Mouse (Mus musculus) testis, adult 2 months (tissue): ENCODE data around the gene Ccdc155. TPM values are rescaled to one million over a fixed set of nuclear protein-coding genes. Genes with fewer than 3 reads are reported as not detected.

Source experiments
- H3K27ac ChIP-seq: fragments of 200-500 bp; 2 replicates; pipeline ENCODE4 v1.5.1; 2012; ENCODE audit warnings: low read depth, low read length; ENCODE audit not compliant: control insufficient read depth, insufficient read depth
- H3K27me3 ChIP-seq: fragments of 200-500 bp; 2 replicates; pipeline ENCODE4 v1.6.1; 2012; ENCODE audit warnings: mild to moderate bottlenecking, low read length, moderate library complexity; ENCODE audit not compliant: control insufficient read depth, insufficient read depth
- H3K36me3 ChIP-seq: fragments of 200-500 bp; 2 replicates; pipeline ENCODE4 v1.6.1; 2012; ENCODE audit warnings: mild to moderate bottlenecking, low read length; ENCODE audit not compliant: control insufficient read depth, insufficient read depth
- H3K4me1 ChIP-seq: fragments of 200-500 bp; 2 replicates; pipeline ENCODE4 v1.6.1; 2012; ENCODE audit warnings: low read length; ENCODE audit not compliant: control insufficient read depth, insufficient read depth
- H3K4me3 ChIP-seq: fragments of 200-500 bp; 2 replicates; pipeline ENCODE4 v1.5.1; 2012; ENCODE audit warnings: low read depth, mild to moderate bottlenecking, low read length, moderate library complexity, mixed read lengths; ENCODE audit not compliant: control insufficient read depth
- CTCF ChIP-seq: fragments of 200-500 bp; IDR thresholded peaks from 2 replicates; pipeline ENCODE4 v1.5.1; 2012; ENCODE audit warnings: low read depth, mild to moderate bottlenecking, inconsistent platforms, low read length, moderate library complexity; ENCODE audit not compliant: control insufficient read depth, insufficient read depth, insufficient replicate concordance
- POLR2A ChIP-seq: fragments of 200-500 bp; IDR thresholded peaks from 2 replicates; pipeline ENCODE4 v1.6.1; 2012; ENCODE audit warnings: low read depth, mild to moderate bottlenecking, inconsistent platforms, low read length, moderate library complexity; ENCODE audit not compliant: control insufficient read depth
- polyA plus RNA-seq: library from polyadenylated mRNA; depleted of rRNA; stranded (reverse); fragments of >200 nt; gene quantifications from 2 replicates; pipeline ENCODE4 v1.2.3, GENCODE M21; 2012

Gene Ccdc155
- polyA plus RNA-seq, 1 experiment: 78.3 TPM

DNA sequence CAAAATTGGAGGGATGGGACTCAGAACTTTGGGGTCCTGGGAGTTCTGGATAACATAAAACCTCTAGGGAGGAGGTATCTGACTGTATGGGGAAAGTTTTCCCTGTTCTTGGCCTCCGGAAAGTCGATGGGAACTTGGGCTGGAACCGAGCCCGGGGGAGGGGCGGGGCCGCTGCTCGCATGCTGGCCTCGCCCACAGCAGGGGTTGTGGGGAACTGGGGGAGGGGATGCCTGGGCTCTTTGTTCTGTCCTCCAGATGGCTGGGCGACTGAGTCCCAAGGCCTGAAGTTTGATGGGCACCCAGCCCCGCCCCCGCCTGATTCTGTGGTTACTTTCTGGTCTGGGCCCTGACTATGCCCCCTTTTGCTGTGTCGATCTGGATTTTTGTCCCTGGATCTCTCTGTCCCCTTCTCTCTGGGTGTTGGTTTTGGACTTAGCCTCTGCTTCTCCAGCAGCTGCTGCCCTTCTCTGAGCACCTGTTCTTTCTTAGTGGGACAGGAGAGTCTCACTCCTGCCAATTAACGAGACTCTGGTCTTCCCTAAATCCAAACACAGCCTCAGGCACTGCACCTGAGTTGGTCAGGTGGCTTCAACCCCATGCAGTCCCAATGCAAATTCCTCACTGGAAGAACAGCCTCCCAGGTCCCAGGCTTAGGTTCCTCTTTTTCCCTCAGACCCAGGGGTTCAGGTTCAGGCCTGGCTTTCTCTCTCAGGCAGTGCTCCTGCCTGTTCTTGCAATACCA, 11.9 kb upstream of the Ccdc155 start:
- Histone ChIP-seq H3K4me3 (peak overlapping the region; percentile 80), H3K36me3 (no peaks in the 10 kb centered on the region), H3K27ac (no peak overlapping the region), H3K4me1 (peaks cover 12% of the 10 kb centered on the region), H3K27me3 (no peaks in the 10 kb centered on the region)
- no peak for TF ChIP-seq CTCF
- no peak for TF ChIP-seq POLR2A

DNA sequence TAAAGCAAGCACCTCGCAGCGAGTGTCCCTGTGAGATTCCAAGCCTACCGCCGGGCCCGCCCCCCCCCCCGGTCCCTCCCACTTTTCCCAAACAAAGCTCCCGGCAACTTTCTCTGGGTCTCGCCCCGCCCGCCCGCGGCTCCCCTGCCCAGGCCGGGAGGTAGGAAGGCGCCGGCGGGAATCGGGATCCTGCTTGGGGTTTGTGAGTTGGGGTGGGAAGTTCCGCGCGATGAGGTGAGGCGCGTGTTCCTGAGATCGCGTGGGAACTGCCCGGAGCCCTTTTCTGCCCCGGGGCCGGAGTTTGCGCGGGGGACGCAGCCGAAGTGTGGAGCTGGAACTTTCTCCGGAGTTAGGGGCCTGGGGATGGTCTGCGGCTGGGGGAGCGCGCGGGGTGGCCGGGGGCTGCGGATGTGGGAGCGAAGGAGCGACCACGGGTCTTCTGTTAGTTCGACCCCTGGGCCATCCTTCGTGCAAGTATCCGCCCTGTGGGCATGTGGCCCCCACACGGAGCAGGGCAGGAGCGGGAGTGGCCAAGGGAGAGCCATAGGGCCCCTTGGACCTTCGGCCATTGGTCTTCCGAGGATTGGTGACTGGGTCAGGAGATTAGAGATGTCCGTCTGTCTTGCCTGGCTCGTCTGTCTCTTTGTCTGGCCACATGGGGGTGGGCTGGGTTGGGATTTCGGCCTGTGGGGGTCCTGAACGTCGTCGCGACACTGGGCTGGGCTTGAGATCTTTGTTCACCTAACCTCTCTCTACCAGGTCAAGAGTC, 11.2 kb upstream of the Ccdc155 start, which contains the start of gene Tead2:
TSS of gene Tead2 (plus strand) at position 81 of the 769 bp plus-strand sequence.
- Histone ChIP-seq H3K4me3 (peak within 1 kb of the TSS; percentile 80), H3K36me3 (peaks cover 4% of the 10 kb centered on the region), H3K27ac (no peak within 1 kb of the TSS), H3K4me1 (peaks cover 14% of the 10 kb centered on the region), H3K27me3 (no peaks in the 10 kb centered on the region)
- TF ChIP-seq CTCF: no peak
- TF ChIP-seq POLR2A: no peak

DNA sequence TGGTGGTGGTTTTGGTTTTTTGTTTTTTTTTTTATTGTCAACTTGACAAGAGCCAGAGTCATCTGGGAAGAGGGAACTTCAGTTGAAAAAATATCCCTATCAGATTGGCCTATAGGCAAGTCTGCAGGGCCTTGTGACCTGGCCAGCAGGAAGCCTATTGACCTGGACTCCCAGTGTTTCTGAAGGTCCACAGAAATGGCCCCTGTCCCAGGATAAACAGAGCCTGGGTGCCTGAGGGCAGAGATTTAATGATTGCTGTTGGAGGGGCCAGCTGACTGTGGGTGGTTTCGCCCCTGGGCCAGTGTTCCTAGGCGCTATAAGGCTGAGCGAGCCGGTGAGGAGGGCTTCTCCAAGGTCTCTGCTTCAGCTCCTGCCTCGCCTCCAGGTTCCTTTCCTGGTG, 9.0 kb upstream of the Ccdc155 start:
- Histone ChIP-seq H3K36me3 (peaks cover 7% of the 10 kb centered on the region), H3K27me3 (no peaks in the 10 kb centered on the region), H3K4me3 (peak overlapping the region; percentile 93), H3K27ac (no peak overlapping the region), H3K4me1 (peaks cover 12% of the 10 kb centered on the region)
- TF ChIP-seq CTCF (no peak), POLR2A (no peak)

DNA sequence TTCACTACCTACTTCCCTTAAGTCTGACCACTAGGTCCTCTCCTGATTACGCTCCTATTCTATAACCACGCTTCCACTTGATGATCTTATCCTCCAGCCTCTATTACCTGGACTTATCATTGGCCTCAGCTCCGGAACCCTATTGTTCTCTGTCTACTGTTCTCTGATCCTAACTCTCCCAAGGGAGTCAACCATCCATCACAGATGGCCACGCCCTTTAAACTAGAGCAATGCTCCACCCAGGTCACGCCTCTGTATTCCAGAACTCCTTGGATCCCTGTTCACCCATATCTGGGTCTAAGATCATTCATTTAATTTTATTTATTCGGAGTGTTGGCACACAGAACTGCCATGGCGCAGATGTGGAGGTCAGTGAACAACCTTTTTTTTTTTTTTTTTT, 7.7 kb upstream of the Ccdc155 start:
- peak overlapping the region; percentile 97 for H3K27ac ChIP-seq
- TF ChIP-seq POLR2A: no peak
- no peak for TF ChIP-seq CTCF
- H3K4me3 ChIP-seq: peak overlapping the region; percentile 93
- H3K27me3 ChIP-seq: no peaks in the 10 kb centered on the region
- peaks cover 7% of the 10 kb centered on the region for H3K36me3 ChIP-seq
- H3K4me1 ChIP-seq: peaks cover 12% of the 10 kb centered on the region

DNA sequence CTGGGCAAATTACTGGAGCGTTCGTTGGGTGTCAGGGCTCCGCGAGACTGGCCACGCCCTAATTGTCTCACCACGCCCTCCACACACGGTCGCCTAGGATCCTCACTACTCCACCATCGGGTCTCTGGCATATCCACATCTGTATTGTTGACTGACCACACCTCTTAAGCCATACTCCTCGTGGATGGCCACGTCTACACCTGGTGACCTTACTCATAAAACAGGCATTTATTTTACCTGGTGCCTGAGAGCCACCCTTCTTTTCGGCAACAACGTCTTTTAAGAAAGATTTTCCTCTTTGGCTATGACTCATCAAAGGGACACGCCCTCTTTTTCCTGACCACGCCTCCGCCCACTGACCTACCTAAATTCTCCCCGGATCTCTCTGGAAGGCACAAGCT, 7.2 kb upstream of the Ccdc155 start, which contains the start of gene Dkkl1:
TSS of gene Dkkl1 (minus strand) at position 297 of the 401 bp plus-strand sequence.
- Histone ChIP-seq H3K36me3 (peaks cover 7% of the 10 kb centered on the region), H3K4me1 (peaks cover 8% of the 10 kb centered on the region), H3K4me3 (peak within 1 kb of the TSS; percentile 93), H3K27ac (peak within 1 kb of the TSS; percentile 97), H3K27me3 (no peaks in the 10 kb centered on the region)
- TF ChIP-seq CTCF (no peak), POLR2A (no peak)

DNA sequence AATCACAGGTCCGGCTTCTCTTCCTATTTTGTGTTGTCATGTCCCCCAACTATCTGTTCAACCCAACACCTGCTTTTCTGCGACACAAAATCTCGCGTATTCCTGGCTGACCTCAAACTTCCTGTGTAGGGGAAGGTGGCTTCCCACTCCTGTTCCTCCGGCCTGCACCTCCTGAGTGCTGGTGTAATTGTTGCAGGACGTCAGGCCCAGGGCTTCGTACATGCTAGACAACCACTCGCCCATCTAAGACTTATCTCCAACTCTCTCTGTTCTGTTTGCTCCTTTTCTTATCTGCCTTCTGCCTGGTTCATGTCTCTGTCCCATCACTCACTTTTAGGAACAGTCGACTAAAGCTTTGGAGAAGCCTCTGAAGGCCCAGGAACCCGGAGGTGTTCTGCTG, 6.4 kb upstream of the Ccdc155 start:
- no peak for TF ChIP-seq POLR2A
- no peak for TF ChIP-seq CTCF
- H3K36me3 ChIP-seq: peaks cover 7% of the 10 kb centered on the region
- H3K4me1 ChIP-seq: peaks cover 5% of the 10 kb centered on the region
- peak overlapping the region; percentile 93 for H3K4me3 ChIP-seq
- no peaks in the 10 kb centered on the region for H3K27me3 ChIP-seq
- H3K27ac ChIP-seq: peak overlapping the region; percentile 97

DNA sequence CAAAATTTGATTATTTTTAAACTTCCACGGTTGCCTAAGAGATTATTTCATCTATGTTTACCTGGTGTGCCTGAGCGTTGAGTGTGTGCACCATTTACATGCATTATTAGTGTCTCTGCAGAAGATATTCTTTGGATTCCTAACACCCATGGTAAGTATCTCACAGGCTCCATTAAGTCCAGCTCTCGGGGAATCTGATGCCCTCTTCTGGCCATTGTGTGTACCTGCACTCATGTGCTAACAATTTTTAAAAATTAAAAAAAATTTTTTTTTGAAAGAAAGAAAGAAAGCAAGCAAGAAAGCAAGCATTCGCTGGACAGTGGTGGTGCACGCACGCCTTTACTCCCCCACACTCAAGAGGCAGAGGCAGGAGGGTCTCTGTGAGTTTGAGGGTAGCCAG, 3.6 kb upstream of the Ccdc155 start:
- Histone ChIP-seq H3K27me3 (no peaks in the 10 kb centered on the region), H3K36me3 (peaks cover 7% of the 10 kb centered on the region), H3K27ac (no peak overlapping the region), H3K4me3 (no peak overlapping the region), H3K4me1 (peaks cover 2% of the 10 kb centered on the region; the same call in 1 of the 2 replicates)
- no peak for TF ChIP-seq CTCF
